Mouse (Mus musculus) WW6 (cell line): ENCODE data around the gene Zfyve27.

ENCODE experiments used
- DNase-seq: peaks from one replicate; pipeline ENCODE4 v3.0.0-alpha.2; 2013; ENCODE audit warnings: low read depth, low spot score

The Zfyve27 gene

GRCm38 (mm10) chr19:42237602-42238340 is 74.0 kb downstream of the Zfyve27 start:
- no peak for DNase-seq

GRCm38 (mm10) chr19:42238341-42238715 is 74.6 kb downstream of the Zfyve27 start:
- no peak for DNase-seq

GRCm38 (mm10) chr19:42240881-42241280 is 77.1 kb downstream of the Zfyve27 start:
- DNase-seq = no peak

GRCm38 (mm10) chr19:42243401-42243800 is 79.7 kb downstream of the Zfyve27 start:
- no peak for DNase-seq
